Mouse (Mus musculus) neural tube, embryonic 13.5 days (tissue): ENCODE data around the gene Sh2d3c. TPM values are rescaled to one million over a fixed set of nuclear protein-coding genes. Genes with fewer than 3 reads are reported as not detected.

Experiments
- ATAC-seq: fragments of 200-750 bp; cut with Nextera tagmentation; 2 replicates; pipeline ENCODE4 v1.8.0; 2017; ENCODE audit warnings: low read depth, mild to moderate bottlenecking, moderate TSS enrichment, moderate library complexity
- H3K27ac ChIP-seq: fragments of 300-500 bp; sonication (generic); replicated peaks from 2 replicates; pipeline ENCODE4 v1.5.1; 2015; ENCODE audit warnings: moderate library complexity, mild to moderate bottlenecking, inconsistent platforms
- H3K27me3 ChIP-seq: fragments of 300-500 bp; sonication (generic); 2 replicates; pipeline ENCODE4 v1.6.1; 2015; ENCODE audit warnings: mild to moderate bottlenecking, inconsistent platforms
- H3K36me3 ChIP-seq: fragments of 300-500 bp; sonication (generic); 2 replicates; pipeline ENCODE4 v1.6.1; 2015; ENCODE audit warnings: mild to moderate bottlenecking, inconsistent platforms
- H3K4me1 ChIP-seq: fragments of 300-500 bp; sonication (generic); replicated peaks from 2 replicates; pipeline ENCODE4 v1.6.1; 2015; ENCODE audit warnings: inconsistent platforms
- H3K4me2 ChIP-seq: fragments of 300-500 bp; sonication (generic); 2 replicates; pipeline ENCODE4 v1.6.1; 2015; ENCODE audit warnings: inconsistent platforms, mild to moderate bottlenecking, moderate library complexity
- H3K4me3 ChIP-seq: fragments of 300-500 bp; sonication (generic); 2 replicates; pipeline ENCODE4 v1.5.1; 2015; ENCODE audit warnings: mild to moderate bottlenecking, inconsistent platforms
- H3K9ac ChIP-seq: fragments of 300-500 bp; sonication (generic); 2 replicates; pipeline ENCODE4 v1.6.1; 2015; ENCODE audit warnings: moderate library complexity, mild to moderate bottlenecking, inconsistent platforms
- H3K9me3 ChIP-seq: fragments of 300-500 bp; sonication (generic); 2 replicates; pipeline ENCODE4 v1.6.1; 2016; ENCODE audit warnings: inconsistent platforms
- WGBS: fragments of 180-500 bp; shearing (Covaris S2); methylation state at CpG from one replicate; pipeline ENCODE4 v1.1.7; 2015; 5-methylcytosine and 5-hydroxymethylcytosine counted together
- polyA plus RNA-seq: library from polyadenylated mRNA; unstranded; fragments of >200 nt; fragmentation: Nextera tagmentation; extraction: Ambion mirVana; gene quantifications from 2 replicates; pipeline ENCODE4 v1.2.1, GENCODE M21; 2015

Gene Sh2d3c
- polyA plus RNA-seq, 1 experiment from 2014 or later, result 51.4 TPM

- Histone ChIP-seq H3K4me2 (no peak overlapping the region), H3K36me3 (peaks cover 47% of the 10 kb centered on the region), H3K4me1 (peaks cover 20% of the 10 kb centered on the region), H3K9me3 (no peaks in the 10 kb centered on the region), H3K4me3 (no peak overlapping the region), H3K9ac (no peak overlapping the region), H3K27me3 (no peaks in the 10 kb centered on the region), H3K27ac (no peak overlapping the region)
- no peak for ATAC-seq
- WGBS, result 94% methylated on average over 4 of the region's 4 CpGs
These were observed 41.0 kb downstream of the Sh2d3c start for GRCm38 (mm10) chr2:32761859-32762258.

GRCm38 (mm10) chr2:32763353-32763752 lies 42.5 kb downstream of the Sh2d3c start:
- no peak overlapping the region for H3K9ac ChIP-seq
- peaks cover 23% of the 10 kb centered on the region for H3K4me1 ChIP-seq
- ATAC-seq, result no peak
- 84% methylated on average over 3 of the region's 3 CpGs for WGBS
- peaks cover 47% of the 10 kb centered on the region for H3K36me3 ChIP-seq
- H3K4me3 ChIP-seq, result no peak overlapping the region
- no peak overlapping the region for H3K4me2 ChIP-seq
- H3K27me3 ChIP-seq, result no peaks in the 10 kb centered on the region
- H3K27ac ChIP-seq, result no peak overlapping the region
- H3K9me3 ChIP-seq, result no peaks in the 10 kb centered on the region

GRCm38 (mm10) chr2:32767241-32767640 lies 46.4 kb downstream of the Sh2d3c start:
- H3K4me2 ChIP-seq, result no peak overlapping the region
- no peaks in the 10 kb centered on the region for H3K27me3 ChIP-seq
- WGBS, result 68% methylated on average over 12 of the region's 12 CpGs

GRCm38 (mm10) chr2:32768661-32769285 lies 47.9 kb downstream of the Sh2d3c start:
- Histone ChIP-seq H3K27ac (no peak overlapping the region), H3K4me3 (no peak overlapping the region), H3K9ac (no peak overlapping the region), H3K4me2 (no peak overlapping the region), H3K27me3 (no peaks in the 10 kb centered on the region), H3K4me1 (peaks cover 11% of the 10 kb centered on the region), H3K9me3 (no peaks in the 10 kb centered on the region), H3K36me3 (peaks cover under 1% of the 10 kb centered on the region; the same call in 1 of the 2 replicates)
- ATAC-seq, result no peak
- 63% methylated on average over 19 of the region's 19 CpGs for WGBS

More at GRCm38 (mm10) chr2:32767241-32767640, 46.4 kb downstream of the Sh2d3c start:
- Histone ChIP-seq H3K27ac (no peak overlapping the region), H3K9me3 (no peaks in the 10 kb centered on the region), H3K36me3 (peaks cover 16% of the 10 kb centered on the region), H3K9ac (no peak overlapping the region), H3K4me1 (peaks cover 11% of the 10 kb centered on the region), H3K4me3 (no peak overlapping the region)
- no peak for ATAC-seq

- Histone ChIP-seq H3K4me1 (peaks cover 11% of the 10 kb centered on the region), H3K27ac (no peak overlapping the region), H3K9ac (no peak overlapping the region), H3K4me3 (no peak overlapping the region), H3K9me3 (no peaks in the 10 kb centered on the region), H3K27me3 (no peaks in the 10 kb centered on the region), H3K36me3 (no peaks in the 10 kb centered on the region), H3K4me2 (no peak overlapping the region)
- ATAC-seq, result no peak
- WGBS, result 83% methylated on average over 5 of the region's 5 CpGs
These were observed 48.7 kb downstream of the Sh2d3c start for GRCm38 (mm10) chr2:32769327-32770085.

GRCm38 (mm10) chr2:32771886-32772285 lies 51.0 kb downstream of the Sh2d3c start:
- ATAC-seq, result no peak
- H3K9me3 ChIP-seq, result no peaks in the 10 kb centered on the region
- no peaks in the 10 kb centered on the region for H3K27me3 ChIP-seq
- peaks cover 28% of the 10 kb centered on the region for H3K4me1 ChIP-seq
- H3K27ac ChIP-seq, result no peak overlapping the region
- WGBS, result 36% methylated on average over 12 of the region's 12 CpGs
- H3K4me2 ChIP-seq, result no peak overlapping the region
- H3K9ac ChIP-seq, result no peak overlapping the region
- no peaks in the 10 kb centered on the region for H3K36me3 ChIP-seq
- no peak overlapping the region for H3K4me3 ChIP-seq

GRCm38 (mm10) chr2:32772626-32773279 lies 51.9 kb downstream of the Sh2d3c start:
- Histone ChIP-seq H3K27ac (no peak overlapping the region), H3K4me3 (no peak overlapping the region), H3K9me3 (no peaks in the 10 kb centered on the region), H3K36me3 (no peaks in the 10 kb centered on the region), H3K4me1 (peaks cover 21% of the 10 kb centered on the region), H3K27me3 (no peaks in the 10 kb centered on the region), H3K4me2 (no peak overlapping the region), H3K9ac (no peak overlapping the region)
- ATAC-seq, result no peak
- WGBS, result 84% methylated on average over 8 of the region's 8 CpGs

- Histone ChIP-seq H3K4me2 (peak within 1 kb of the TSS; percentile 64), H3K9ac (peak within 1 kb of the TSS; percentile 60), H3K27me3 (no peaks in the 10 kb centered on the region), H3K9me3 (no peaks in the 10 kb centered on the region), H3K27ac (peak within 1 kb of the TSS; percentile 57), H3K4me3 (peak within 1 kb of the TSS; percentile 59), H3K36me3 (no peaks in the 10 kb centered on the region), H3K4me1 (peaks cover 18% of the 10 kb centered on the region)
- peak; percentile 98 for ATAC-seq
- WGBS, result under 1% methylated on average over 46 of the region's 46 CpGs
These were observed 54.7 kb downstream of the Sh2d3c start, which contains the start of the genes Ttc16 and Ptrh1 for GRCm38 (mm10) chr2:32775359-32776074. Ttc16 (minus strand) TSS chr2:32775633. Ptrh1 (plus strand) TSS chr2:32775786.

GRCm38 (mm10) chr2:32776192-32776591 lies 55.3 kb downstream of the Sh2d3c start:
- Histone ChIP-seq H3K4me1 (peaks cover 18% of the 10 kb centered on the region), H3K4me3 (peak overlapping the region; percentile 59), H3K9ac (peak overlapping the region; percentile 60), H3K27ac (no peak overlapping the region), H3K9me3 (no peaks in the 10 kb centered on the region), H3K27me3 (no peaks in the 10 kb centered on the region), H3K36me3 (no peaks in the 10 kb centered on the region), H3K4me2 (peak overlapping the region; percentile 64)
- ATAC-seq, result 0 out of 2 replicates have a peak, but pooled peaks have one; percentile 4
- WGBS, result 17% methylated on average over 22 of the region's 22 CpGs

GRCm38 (mm10) chr2:32778081-32778480 lies 57.2 kb downstream of the Sh2d3c start:
- Histone ChIP-seq H3K36me3 (no peaks in the 10 kb centered on the region), H3K27me3 (no peaks in the 10 kb centered on the region), H3K4me3 (no peak overlapping the region), H3K27ac (no peak overlapping the region), H3K4me2 (no peak overlapping the region), H3K9me3 (no peaks in the 10 kb centered on the region), H3K9ac (no peak overlapping the region), H3K4me1 (peaks cover 18% of the 10 kb centered on the region)
- WGBS, result 91% methylated on average over 6 of the region's 6 CpGs
- no peak for ATAC-seq

GRCm38 (mm10) chr2:32779131-32779530 lies 58.3 kb downstream of the Sh2d3c start:
- WGBS, result 19% methylated on average over 8 of the region's 8 CpGs
- ATAC-seq, result no peak

More at GRCm38 (mm10) chr2:32779131-32779530, 58.3 kb downstream of the Sh2d3c start:
- Histone ChIP-seq H3K4me1 (peaks cover 20% of the 10 kb centered on the region), H3K27me3 (no peaks in the 10 kb centered on the region), H3K4me2 (no peak overlapping the region), H3K4me3 (no peak overlapping the region), H3K27ac (no peak overlapping the region), H3K9ac (no peak overlapping the region), H3K9me3 (no peaks in the 10 kb centered on the region), H3K36me3 (no peaks in the 10 kb centered on the region)
